Mouse (Mus musculus): ENCODE measurements at regions not wholly inside any gene's neighbourhood (a gene's known extent, or its start where the extent isn't known, plus 50 kb on each side); places are given as distances from the start of the nearest gene placed in this dataset.

- in situ Hi-C loops (cut with MboI, MseI): no loop called here
These were observed 274.3 kb upstream of the Rtl1 start for GRCm38 (mm10) chr12:109874466-109874865.

- in situ Hi-C loops (cut with MboI, MseI): no loop called here
These were observed 281.0 kb upstream of the Rtl1 start for GRCm38 (mm10) chr12:109881108-109881507.

GRCm38 (mm10) chr12:109891206-109891605 lies 291.1 kb upstream of the Rtl1 start:
- in situ Hi-C loops (cut with MboI, MseI): no loop called here

DNA sequence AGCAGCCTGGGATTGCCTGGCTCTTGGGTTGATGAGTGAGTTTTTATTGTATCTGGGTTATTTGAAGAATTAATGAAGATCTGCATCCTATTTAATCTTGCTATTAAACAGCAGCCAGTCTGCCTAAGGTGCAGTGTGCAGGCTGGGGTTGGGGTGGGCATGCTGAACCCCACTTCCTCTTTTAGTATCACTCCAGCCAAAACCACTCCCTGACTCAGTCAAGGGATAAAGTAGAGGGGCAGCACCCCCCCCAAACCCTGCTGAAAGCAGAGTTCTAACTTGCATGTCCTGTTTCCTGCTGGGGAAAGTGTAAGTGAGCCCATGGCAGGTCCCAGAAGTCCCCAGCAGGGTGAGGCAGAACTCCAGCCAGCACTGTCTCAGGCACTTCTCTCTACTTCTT lies 292.7 kb upstream of the Rtl1 start:
- in situ Hi-C loops (cut with MboI, MseI): no loop called here

DNA sequence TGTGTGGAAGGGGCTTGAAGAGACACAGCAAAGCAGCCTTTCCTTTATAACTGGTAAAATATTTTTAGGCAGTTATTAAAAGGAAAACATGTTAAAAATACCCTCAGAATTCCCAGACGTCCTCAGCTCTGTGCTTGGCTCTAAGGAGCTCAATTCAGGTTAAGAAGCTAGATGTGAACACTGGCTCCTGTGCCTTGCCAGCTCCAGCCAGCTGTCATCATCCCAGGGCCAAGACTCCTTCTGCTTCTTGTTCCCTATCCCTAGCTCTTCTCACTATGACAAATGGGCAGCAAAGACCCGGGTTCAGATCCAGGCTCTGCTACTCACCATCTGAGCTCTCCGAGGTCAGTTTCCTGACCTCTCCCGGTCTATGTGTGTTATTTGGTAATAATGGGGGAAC lies 293.5 kb upstream of the Rtl1 start:
- in situ Hi-C loops (cut with MboI, MseI): no loop called here

- in situ Hi-C loops (cut with MboI, MseI): no loop called here
These were observed 295.3 kb upstream of the Rtl1 start for GRCm38 (mm10) chr12:109895389-109895788.

DNA sequence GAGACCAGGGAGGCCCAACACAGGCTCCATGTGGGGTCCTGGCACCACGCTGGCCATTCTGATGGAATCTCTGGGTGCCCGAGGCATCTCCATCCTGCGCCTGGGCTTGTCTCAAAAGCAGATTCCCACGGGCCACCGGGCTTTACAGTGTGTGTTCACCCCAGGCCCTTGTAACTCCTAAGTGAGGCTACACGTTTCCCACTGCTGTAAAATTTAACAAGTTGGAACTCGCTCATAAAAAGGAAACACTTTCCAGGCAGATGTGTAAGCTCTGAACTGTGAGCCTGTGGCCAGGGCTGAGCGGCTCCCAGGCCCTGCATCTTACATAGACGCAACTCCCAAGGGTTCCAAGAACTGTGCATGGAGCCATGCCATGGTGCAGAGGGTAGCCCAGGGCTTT lies 296.3 kb upstream of the Rtl1 start:
- in situ Hi-C loops (cut with MboI, MseI): no loop called here

DNA sequence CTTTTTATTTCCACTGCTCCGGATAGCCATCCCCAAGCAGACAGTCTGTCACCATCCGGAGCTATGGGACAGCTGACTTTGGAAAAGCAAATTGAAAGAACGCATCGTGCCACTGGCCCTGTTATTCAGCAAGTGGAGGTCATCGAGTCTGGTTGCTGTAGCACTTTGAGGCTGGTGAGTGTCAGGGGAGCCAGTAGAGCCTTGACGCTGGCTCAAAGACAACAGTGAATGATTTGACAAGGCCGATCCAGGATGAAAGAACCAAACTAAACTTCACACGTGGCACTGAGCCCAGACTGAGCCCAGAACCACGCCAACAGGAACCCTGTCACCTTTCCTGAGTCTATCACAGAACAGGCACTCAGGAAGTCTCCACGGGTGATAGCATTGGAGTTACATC lies 296.8 kb upstream of the Rtl1 start:
- in situ Hi-C loops (cut with MboI, MseI): no loop called here

GRCm38 (mm10) chr12:109897861-109898385 lies 297.8 kb upstream of the Rtl1 start:
- in situ Hi-C loops (cut with MboI, MseI): no loop called here

DNA sequence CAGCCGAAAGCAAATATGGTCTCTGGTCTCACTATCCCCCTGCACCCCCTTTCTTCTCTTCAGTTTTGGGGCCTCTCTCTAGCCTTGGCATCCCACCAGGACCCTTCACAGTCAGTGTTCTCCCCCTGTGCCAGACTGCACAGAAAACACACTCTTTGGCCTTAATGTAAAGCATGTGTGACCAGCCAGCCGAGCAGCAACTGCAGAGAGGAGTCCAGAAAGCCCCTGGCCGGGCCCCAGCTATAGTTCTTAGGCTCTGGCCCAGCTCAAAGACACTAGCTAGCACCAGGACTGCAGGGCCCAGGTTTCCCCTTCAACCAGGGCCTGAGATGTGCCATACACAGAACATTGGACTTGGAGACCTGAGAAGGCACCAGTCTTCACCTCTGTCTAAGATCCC lies 299.3 kb upstream of the Rtl1 start:
- in situ Hi-C loops (cut with MboI, MseI): no loop called here

DNA sequence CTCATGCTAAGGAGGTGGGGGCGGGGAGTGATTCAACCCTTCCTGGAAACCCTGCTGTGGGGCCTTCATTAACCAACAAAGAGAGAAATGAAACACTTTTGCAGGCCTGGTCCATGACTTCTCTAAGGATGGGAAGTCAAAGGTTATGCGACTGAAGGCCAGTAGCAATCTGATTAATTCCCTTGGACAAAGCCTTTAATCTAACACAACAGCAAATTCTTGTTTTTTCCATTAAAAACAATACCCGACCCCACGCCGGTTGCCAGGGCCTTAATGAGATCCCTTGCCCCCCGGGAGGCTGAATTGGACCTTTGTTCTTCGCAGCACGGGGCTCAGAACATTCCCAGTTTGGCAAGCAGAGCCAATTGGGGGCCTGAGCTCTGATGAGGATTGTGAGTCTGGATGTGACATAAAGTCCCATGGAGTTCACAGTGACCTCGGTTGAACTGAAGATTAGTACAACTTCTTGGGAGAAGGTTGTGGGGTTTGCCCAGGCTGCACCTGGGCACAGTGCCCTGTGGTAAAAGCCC lies 310.9 kb upstream of the Rtl1 start:
- in situ Hi-C loops (cut with MboI, MseI): no loop called here

GRCm38 (mm10) chr12:109911506-109911905 lies 311.4 kb upstream of the Rtl1 start:
- in situ Hi-C loops (cut with MboI, MseI): no loop called here

DNA sequence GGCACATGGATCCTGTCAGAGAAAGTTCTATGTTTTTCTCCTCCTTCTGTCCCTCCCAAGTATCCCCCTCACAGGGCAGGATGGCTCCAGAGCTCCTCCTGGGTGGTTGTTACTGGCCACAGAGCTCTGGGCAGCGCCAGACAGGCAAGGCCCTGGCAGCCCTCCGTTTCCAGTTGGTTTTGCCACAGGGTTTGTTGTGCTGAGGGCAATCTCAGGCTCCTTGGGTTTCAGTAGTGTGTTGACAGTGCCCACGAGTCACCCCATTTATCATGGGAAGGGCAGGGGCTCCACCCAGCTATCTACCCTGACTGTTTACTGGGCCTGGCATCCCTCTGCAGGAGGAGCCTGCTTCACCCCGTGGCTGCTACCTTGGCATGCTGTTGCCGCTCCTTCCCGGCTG lies 317.6 kb upstream of the Rtl1 start:
- in situ Hi-C loops (cut with MboI, MseI): no loop called here

GRCm38 (mm10) chr12:109918901-109919300 lies 318.8 kb upstream of the Rtl1 start:
- in situ Hi-C loops (cut with MboI, MseI): no loop called here

DNA sequence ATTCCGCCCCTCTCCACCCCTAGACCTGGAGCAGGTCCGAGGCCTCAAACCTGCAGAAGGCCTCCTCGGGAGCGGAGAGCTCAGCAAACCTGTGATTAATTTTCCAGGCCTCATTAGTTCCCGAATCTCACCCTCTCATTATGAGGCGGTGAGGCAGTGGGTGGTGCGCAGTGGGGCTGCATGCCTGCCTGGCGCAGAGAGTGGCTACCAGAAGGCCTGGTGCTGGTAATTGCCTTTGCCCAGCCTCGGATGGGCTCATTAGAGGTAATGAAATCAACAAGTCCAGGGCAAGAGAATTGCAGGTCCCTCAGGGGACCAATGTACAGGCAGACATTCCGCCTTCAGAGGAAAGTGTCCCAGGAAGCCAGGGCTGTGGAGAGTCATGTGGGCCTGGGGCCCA lies 322.0 kb upstream of the Rtl1 start:
- in situ Hi-C loops (cut with MboI, MseI): no loop called here

- in situ Hi-C loops (cut with MboI, MseI): no loop called here
These were observed 325.7 kb upstream of the Rtl1 start for GRCm38 (mm10) chr12:109925866-109926265.

GRCm38 (mm10) chr12:109926643-109927042 lies 326.5 kb upstream of the Rtl1 start:
- in situ Hi-C loops (cut with MboI, MseI): no loop called here

- in situ Hi-C loops (cut with MboI, MseI): no loop called here
These were observed 332.7 kb upstream of the Dio3 start for GRCm38 (mm10) chr12:109946179-109946578.

- in situ Hi-C loops (cut with MboI, MseI): no loop called here
These were observed 331.9 kb upstream of the Dio3 start for GRCm38 (mm10) chr12:109946936-109947335.

DNA sequence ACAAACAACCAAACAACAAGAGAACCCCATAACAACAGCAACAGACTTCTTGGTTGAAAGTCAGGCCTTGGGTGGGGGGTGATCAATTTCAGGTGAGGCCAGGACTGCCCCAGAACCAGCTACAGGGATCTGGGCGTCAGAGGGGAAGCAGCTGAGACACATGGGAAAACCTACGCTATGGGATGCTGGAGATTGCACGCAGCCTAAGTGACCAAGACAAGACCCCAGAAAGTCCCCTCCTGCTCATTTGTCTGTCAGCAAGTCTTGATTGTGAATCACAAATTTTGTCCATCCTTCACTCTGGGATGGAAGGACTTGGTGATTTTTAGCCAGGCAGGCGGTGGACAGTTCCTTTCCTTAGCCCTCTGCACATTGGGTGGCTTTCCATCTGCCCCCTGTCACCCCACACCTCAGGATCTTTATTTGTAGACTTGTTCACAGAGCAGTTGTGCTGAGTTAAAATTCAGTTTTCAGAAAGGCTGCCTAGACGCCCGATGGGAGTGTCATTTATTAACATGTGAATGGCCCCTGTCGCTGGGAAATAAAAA lies 330.9 kb upstream of the Dio3 start:
- in situ Hi-C loops (cut with MboI, MseI): no loop called here

DNA sequence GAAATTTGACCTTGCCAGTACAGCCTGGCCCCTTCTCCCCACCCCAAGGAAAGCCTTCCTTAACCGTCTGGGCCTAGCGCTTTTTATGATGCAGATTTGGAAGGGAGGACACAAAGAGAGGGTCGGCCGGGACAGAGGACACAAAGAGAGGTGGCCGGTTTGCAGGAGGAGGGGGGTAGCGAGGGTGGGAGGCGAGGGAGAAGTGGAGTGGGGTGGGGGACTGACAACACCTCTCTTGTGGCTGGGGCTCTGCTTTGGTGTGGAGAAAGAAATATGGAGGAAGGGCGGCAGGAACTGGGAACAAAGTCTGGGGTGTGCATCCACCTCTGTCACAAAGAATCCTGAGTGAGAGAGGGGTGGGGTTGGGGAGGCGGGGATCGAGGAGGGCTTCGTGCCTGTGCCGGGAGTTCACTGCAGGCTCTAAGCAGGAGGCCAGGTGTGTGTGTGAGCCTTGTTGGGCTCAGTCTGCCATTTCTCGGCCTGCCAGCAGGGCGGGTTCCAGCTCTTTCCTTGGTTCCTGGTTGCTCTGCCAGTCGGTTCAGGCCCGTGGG lies 330.4 kb upstream of the Dio3 start:
- in situ Hi-C loops (cut with MboI, MseI): no loop called here

DNA sequence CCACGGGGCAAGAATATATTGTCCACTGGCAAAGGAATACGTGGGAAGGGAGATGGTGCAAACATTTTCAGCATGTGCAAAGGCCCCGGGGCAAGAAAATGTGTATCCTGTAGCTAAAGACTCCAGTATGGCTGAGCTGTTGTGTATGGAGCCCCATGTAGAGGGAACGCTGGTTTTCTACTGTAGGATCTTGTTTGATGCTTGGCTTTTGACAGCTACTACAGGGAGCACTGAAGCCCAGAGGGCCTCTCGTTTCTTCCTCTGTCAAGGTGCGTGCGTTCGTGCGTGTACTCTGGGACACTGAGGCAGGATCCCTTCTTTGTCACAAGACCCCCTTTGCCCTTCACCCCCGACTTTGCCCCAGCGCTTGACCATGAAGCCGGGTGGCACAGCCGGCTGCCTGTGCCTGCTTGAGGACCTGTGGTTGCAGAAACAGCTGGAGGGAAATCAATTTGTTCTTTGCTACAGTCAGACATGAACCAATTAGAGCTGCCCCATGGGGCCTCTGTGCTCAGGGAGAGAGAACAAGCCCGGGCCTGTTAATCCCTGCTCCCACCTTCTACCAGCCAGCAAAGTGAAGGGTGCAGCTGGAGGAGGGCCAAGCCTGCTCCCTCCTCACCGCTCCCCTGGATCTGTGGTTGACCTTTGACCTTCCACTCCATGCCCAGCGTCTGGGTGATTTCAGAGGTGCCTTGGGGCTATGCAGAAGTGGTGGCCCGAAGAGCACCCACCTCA lies 329.5 kb upstream of the Dio3 start:
- in situ Hi-C loops (cut with MboI, MseI): no loop called here

GRCm38 (mm10) chr12:109950632-109951031 lies 328.2 kb upstream of the Dio3 start:
- in situ Hi-C loops (cut with MboI, MseI): no loop called here
